Mouse (Mus musculus): ENCODE results near the gene Olfr1141. TPM values are rescaled to one million over a fixed set of nuclear protein-coding genes. Genes with fewer than 3 reads are reported as not detected.

Gene Olfr1141
- total RNA-seq (2012; rRNA removed): not detected in 2 replicates
- not detected in 2 replicates for total RNA-seq (2014; rRNA removed)
- not detected in 2 replicates for polyA plus RNA-seq (2012; ENCODE audit: insufficient read length, low read depth)

DNA sequence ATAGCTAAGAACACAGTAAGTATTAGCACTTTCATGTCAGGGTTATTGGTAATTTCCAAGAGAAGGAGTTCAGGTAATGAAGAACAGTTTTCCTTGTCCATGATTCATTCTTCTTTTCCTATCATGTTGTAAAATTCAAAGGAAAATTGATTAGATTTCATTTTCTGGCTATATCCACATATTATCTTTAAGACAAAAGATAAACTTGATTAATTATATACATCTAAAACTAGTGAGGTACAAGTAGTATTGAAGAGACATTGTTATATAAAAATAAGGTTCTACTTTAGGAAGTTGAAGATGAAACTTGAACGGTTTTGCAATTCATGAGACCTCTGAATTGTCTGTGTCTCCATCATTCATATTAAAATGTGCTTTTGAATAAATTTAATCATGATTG, at the start of gene Olfr1141:
Gene Olfr1141 (minus strand): TSS at position 101 of the 400 bp plus-strand sequence.
- Histone ChIP-seq H3K27me3 (replicated peaks) (no peaks in the 10 kb centered on the region), H3K9me3 (replicated peaks; ENCODE audit: low read length) (peaks cover 11% of the 10 kb centered on the region), H3K79me2 (replicated peaks; ENCODE audit: control insufficient read depth, extremely low read depth, insufficient read depth, poor library complexity, severe bottlenecking) (no peaks in the 10 kb centered on the region), H3K9ac (ENCODE audit: insufficient read depth, low read depth) (no peak within 1 kb of the TSS), H3K4me2 (ENCODE audit: insufficient read depth, low read depth, poor library complexity, severe bottlenecking) (no peak within 1 kb of the TSS), H3K4me1 (ENCODE audit: control insufficient read depth in 1 of 2, insufficient read depth in 2 of 2) (no peaks in the 10 kb centered on the region), H3K4me3 (replicated peaks in 1 of 3; ENCODE audit: low read depth in 2 of 3, low read length in 2 of 3, poor library complexity in 1 of 3) (no peak within 1 kb of the TSS), H3K36me3 (replicated peaks in 1 of 2; ENCODE audit: control insufficient read depth in 1 of 2, insufficient read depth in 1 of 2, low read length in 1 of 2) (no peaks in the 10 kb centered on the region), H3K27ac (ENCODE audit: insufficient read depth, low read depth) (no peak within 1 kb of the TSS)
- DNase-seq (ENCODE audit: extremely low read depth): no peak
- in situ Hi-C loops (cut with MboI; ENCODE audit: low pct_ligation_motif_present, low pct_unique_long_range_greater_than_20kb, low sequenced_read_pairs): no loop called here
- dilution Hi-C loops (cut with MboI; ENCODE audit: extremely low pct_ligation_motif_present, extremely low pct_unique_long_range_greater_than_20kb, low sequenced_read_pairs): no loop called here
- TF ChIP-seq SMC3 (IDR thresholded peaks at IDR 0.05; ENCODE audit: low read depth, low read length) (no peak), HCFC1 (IDR thresholded peaks at IDR 0.05; ENCODE audit: low read depth, low read length) (no peak), E2F4 (IDR thresholded peaks at IDR 0.05; ENCODE audit: insufficient replicate concordance, low read depth, low read length) (no peak), BHLHE40 (IDR thresholded peaks at IDR 0.05; ENCODE audit: low read depth, low read length) (no peak)

DNA sequence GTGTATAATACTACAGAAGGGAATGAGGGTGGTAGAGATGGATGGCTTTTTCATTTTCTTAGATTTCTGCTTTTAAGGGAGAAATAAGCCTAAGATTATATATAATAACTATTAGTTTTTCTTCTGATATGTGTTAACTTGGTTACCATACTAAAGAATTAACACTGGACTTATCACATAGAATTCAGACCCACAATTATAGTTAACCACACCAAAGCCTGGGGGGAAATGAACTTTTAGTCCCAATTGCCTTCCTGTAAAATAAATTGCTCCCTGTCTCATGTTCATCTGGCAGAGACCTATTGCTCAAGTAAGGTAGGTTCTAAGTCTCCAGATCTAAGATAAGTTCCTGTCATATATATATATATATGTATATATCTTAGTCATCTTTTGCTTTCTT, 46.5 kb upstream of the Olfr1141 start, which contains the start of gene Olfr1143:
Gene Olfr1143 (plus strand): TSS at position 301 of the 400 bp plus-strand sequence.
- no peak for TF ChIP-seq E2F4 (IDR thresholded peaks at IDR 0.05; ENCODE audit: insufficient replicate concordance, low read depth, low read length)
- DNase-seq (ENCODE audit: extremely low read depth): no peak
- Histone ChIP-seq H3K9ac (ENCODE audit: insufficient read depth, low read depth) (no peak within 1 kb of the TSS), H3K36me3 (replicated peaks in 1 of 2; ENCODE audit: control insufficient read depth in 1 of 2, insufficient read depth in 1 of 2, low read length in 1 of 2) (no peaks in the 10 kb centered on the region), H3K9me3 (replicated peaks; ENCODE audit: low read length) (peaks cover 9% of the 10 kb centered on the region), H3K4me3 (replicated peaks in 1 of 3; ENCODE audit: low read depth in 2 of 3, low read length in 2 of 3, poor library complexity in 1 of 3) (no peak within 1 kb of the TSS), H3K27ac (ENCODE audit: insufficient read depth, low read depth) (no peak within 1 kb of the TSS), H3K4me2 (ENCODE audit: insufficient read depth, low read depth, poor library complexity, severe bottlenecking) (no peak within 1 kb of the TSS), H3K79me2 (replicated peaks; ENCODE audit: control insufficient read depth, extremely low read depth, insufficient read depth, poor library complexity, severe bottlenecking) (no peaks in the 10 kb centered on the region), H3K4me1 (ENCODE audit: control insufficient read depth in 1 of 2, insufficient read depth in 2 of 2) (no peaks in the 10 kb centered on the region), H3K27me3 (replicated peaks) (no peaks in the 10 kb centered on the region)
- in situ Hi-C loops (cut with MboI; ENCODE audit: low pct_ligation_motif_present, low pct_unique_long_range_greater_than_20kb, low sequenced_read_pairs): no loop called here
- dilution Hi-C loops (cut with MboI; ENCODE audit: extremely low pct_ligation_motif_present, extremely low pct_unique_long_range_greater_than_20kb, low sequenced_read_pairs): no loop called here

DNA sequence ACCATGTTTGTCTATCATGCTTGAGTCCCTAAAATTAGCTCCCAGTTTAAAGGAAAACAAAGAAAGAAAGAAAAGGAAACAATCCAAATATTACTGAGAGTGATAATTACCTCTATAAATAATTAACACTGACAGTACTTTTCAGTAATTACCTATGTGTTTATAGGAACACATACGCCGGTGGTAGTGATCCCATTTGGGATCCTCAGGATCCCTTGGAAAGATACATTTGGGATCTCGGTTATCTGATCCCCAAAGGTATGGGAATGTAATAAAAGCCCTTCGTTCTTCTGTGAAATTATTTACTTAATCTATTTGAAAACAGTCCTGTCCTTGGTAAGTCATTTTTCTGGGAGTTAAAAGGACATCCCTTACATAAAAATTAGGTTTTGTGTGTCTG, 25.4 kb upstream of the Olfr1141 start, which contains the start of gene Olfr152:
Gene Olfr152 (plus strand): TSS at position 301 of the 400 bp plus-strand sequence.
- H3K36me3 ChIP-seq (replicated peaks in 1 of 2; ENCODE audit: control insufficient read depth in 1 of 2, insufficient read depth in 1 of 2, low read length in 1 of 2): no peaks in the 10 kb centered on the region
- H3K4me1 ChIP-seq (ENCODE audit: control insufficient read depth in 1 of 2, insufficient read depth in 2 of 2): no peaks in the 10 kb centered on the region
- no peak within 1 kb of the TSS for H3K4me2 ChIP-seq (ENCODE audit: insufficient read depth, low read depth, poor library complexity, severe bottlenecking)
- dilution Hi-C loops (cut with MboI; ENCODE audit: extremely low pct_ligation_motif_present, extremely low pct_unique_long_range_greater_than_20kb, low sequenced_read_pairs) (no loop called here), in situ Hi-C loops (cut with MboI; ENCODE audit: low pct_ligation_motif_present, low pct_unique_long_range_greater_than_20kb, low sequenced_read_pairs) (no loop called here)
- no peak within 1 kb of the TSS for H3K4me3 ChIP-seq (replicated peaks in 1 of 3; ENCODE audit: low read depth in 2 of 3, low read length in 2 of 3, poor library complexity in 1 of 3)
- no peaks in the 10 kb centered on the region for H3K79me2 ChIP-seq (replicated peaks; ENCODE audit: control insufficient read depth, extremely low read depth, insufficient read depth, poor library complexity, severe bottlenecking)
- no peak within 1 kb of the TSS for H3K27ac ChIP-seq (ENCODE audit: insufficient read depth, low read depth)
- no peak within 1 kb of the TSS for H3K9ac ChIP-seq (ENCODE audit: insufficient read depth, low read depth)
- H3K27me3 ChIP-seq (replicated peaks): no peaks in the 10 kb centered on the region
- peaks cover 21% of the 10 kb centered on the region for H3K9me3 ChIP-seq (replicated peaks; ENCODE audit: low read length)
- no peak for DNase-seq (ENCODE audit: extremely low read depth)
- TF ChIP-seq POLR2AphosphoS2 (IDR thresholded peaks at IDR 0.05; ENCODE audit: low read depth, low read length) (no peak), MYC (IDR thresholded peaks at IDR 0.05; ENCODE audit: low read depth, low read length) (no peak), NELFE (IDR thresholded peaks at IDR 0.05; ENCODE audit: low read depth, low read length) (no peak), RCOR1 (conservative IDR thresholded peaks at IDR 0.05; ENCODE audit: low read depth, low read length) (no peak), ELF1 (IDR thresholded peaks at IDR 0.05; ENCODE audit: low read depth, low read length) (no peak), ZKSCAN1 (IDR thresholded peaks at IDR 0.05; ENCODE audit: borderline replicate concordance, low read depth, low read length) (no peak), UBTF (IDR thresholded peaks at IDR 0.05; ENCODE audit: low read depth, low read length) (no peak), CHD2 (IDR thresholded peaks at IDR 0.05; ENCODE audit: low read length) (no peak), ETS1 (conservative IDR thresholded peaks at IDR 0.05; ENCODE audit: low read depth, low read length) (no peak), ZNF384 (IDR thresholded peaks at IDR 0.05; ENCODE audit: low read depth, low read length) (no peak), CTCF (conservative IDR thresholded peaks at IDR 0.05 in 1 of 2, IDR thresholded peaks at IDR 0.05 in 1 of 2; ENCODE audit: low read depth in 2 of 2, low read length in 2 of 2) (no peak), BHLHE40 (IDR thresholded peaks at IDR 0.05; ENCODE audit: low read depth, low read length) (no peak)
